Mouse (Mus musculus): Measurements from ENCODE around the gene Sqor.

The Sqor gene

DNA sequence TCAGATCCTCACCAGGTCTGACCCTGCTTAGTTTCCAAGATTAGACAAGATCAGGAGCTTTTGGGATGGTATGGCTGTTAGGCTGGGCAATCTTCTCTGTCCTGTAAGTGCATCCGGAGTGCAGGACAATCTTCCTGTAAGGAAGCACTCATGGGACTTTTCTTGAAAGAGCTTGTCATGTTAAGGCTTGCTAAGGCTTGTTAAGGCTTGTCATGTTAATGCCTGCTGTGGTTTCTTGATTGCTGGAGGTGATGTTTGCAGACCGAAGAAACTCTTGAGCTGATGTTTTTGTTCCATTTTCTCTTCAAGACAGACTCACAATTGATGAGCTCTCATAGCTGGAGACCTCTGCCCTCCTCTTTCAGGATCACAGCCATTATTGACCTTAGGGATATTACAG, 21.1 kb downstream of the Sqor start:
- no peak for DNase-seq

DNA sequence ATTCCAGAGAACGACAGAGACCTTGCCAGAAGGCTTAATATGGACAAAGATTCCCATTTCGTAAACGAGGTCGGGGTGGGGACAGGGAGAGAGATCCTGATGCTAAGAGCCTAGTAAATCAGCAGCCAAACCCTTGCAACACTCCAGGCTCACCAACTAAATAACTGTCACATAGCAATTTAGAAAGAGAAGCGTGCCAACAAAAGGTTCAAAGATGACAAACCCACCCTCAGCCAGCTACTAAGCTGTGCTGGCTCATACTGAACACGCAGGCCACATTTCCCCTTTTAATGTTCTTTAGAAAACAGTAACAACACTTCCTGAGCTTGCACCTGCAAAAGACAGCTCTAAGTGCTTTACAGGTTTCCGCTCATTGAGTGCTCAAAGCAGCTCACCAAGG, 24.3 kb downstream of the Sqor start:
- DNase-seq = no peak

DNA sequence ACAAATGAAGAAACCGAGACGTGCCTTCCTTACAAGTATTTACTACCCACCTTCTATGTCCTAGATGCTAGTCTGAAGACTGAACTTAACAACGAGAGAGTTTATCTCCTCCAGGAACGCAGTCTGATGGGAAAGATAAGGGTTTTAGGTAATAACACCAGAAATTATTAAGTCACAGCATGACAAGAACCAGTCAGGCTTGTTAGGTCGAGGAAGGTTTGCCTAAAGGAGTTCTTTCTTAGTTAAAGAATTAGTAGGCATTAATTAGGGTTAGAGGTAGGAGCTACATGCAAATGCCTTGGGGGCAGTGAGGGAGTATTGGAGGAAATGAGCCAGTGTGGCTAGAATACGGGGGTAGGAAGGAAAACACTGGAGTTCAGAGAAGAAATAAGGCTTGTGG, 24.7 kb downstream of the Sqor start:
- DNase-seq = no peak

DNA sequence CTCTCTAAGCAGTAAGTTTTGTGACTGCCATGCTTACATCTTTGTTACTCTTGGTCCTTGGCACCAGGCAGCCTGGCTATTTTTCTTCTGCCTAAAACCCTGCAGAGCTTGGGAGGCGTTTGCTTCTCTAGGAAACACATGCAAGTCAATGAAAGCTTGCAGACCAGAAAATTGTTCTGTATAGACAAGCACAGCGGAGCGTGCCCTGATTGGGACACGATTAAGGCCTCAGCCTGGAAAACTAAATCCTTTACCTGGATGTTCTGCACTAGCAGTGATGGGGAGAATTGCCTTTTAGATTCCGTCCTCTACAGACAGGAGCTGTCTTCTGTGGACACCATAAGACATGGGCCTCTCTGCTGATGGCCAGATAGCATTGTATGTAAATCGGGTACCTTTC, 39.4 kb downstream of the Sqor start:
- no peak for DNase-seq

DNA sequence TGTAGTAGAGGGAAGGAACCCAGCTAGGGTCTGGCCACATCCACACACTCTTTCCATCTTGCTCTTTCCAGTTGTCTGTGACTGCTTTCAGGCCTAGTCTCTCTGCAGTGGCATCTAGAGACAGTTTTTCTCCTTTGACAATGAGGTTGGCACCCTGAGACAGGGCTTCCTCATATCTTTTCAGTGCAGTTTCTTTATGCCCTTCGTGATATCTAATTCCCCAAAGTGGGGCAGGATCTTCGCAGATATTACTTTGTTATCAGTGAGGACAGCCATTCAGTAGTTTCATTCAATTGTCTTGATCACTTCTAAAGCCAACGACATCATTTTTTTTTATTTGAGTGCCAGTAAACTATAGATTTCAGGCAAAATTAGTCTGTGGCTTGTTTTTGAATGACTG, 41.0 kb downstream of the Sqor start:
- DNase-seq = no peak

DNA sequence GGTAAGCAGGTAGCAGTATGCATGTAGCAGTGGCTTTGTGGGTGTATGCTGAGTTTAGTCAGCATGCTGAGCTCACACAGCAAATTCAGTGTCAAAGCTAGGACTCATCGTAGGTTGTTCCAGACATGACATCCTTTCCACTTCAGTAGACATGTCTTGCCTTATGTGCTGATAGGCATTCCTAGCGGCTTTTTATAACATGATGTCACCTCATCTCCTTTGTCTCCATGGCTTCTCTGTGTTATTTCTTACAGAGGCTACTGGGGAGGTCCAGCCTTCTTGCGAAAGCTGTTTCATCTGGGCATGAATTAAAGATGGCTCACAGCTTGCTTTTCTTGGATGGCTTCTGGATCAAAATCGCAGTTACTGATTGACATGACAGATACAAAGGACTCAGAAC, 44.0 kb downstream of the Sqor start:
- no peak for DNase-seq

DNA sequence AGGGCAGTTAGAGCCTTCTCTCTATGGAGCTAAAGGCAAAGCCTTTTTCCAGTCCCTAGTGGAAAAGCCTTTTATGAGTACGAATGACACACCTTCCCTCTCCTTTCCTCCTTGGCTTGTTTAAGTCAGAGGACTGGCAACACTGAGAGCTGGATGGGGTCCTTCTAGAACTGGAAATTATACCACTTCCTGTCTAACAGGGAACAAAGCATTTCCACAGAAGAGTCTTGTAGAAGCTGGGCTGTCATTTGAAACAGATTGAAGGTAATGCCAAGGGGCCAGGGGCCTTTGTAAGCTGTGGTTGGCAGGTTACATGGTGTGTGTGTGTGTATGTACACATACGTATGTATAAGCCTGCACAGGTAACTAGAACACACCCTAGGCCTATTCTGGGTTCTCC, 51.9 kb downstream of the Sqor start:
- no peak for DNase-seq

DNA sequence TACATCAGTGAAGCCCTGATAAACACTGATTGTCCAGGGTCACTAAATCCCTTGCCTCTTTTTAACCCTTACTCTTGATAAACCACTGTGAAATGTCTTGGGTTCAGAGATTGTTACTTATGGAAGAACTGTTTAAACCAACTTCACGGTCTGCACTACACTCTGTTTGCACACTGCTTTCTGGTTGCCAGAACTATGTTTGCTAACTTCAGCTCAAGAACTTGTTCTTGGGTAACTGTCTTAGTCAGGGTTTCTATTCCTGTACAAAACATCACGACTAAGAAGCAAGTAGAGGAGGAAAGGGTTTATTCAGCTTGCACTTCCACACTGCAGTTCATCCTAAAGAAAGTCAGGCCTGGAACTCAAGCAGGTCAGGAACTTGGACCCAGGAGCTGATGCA, 56.2 kb downstream of the Sqor start:
- no peak for DNase-seq

DNA sequence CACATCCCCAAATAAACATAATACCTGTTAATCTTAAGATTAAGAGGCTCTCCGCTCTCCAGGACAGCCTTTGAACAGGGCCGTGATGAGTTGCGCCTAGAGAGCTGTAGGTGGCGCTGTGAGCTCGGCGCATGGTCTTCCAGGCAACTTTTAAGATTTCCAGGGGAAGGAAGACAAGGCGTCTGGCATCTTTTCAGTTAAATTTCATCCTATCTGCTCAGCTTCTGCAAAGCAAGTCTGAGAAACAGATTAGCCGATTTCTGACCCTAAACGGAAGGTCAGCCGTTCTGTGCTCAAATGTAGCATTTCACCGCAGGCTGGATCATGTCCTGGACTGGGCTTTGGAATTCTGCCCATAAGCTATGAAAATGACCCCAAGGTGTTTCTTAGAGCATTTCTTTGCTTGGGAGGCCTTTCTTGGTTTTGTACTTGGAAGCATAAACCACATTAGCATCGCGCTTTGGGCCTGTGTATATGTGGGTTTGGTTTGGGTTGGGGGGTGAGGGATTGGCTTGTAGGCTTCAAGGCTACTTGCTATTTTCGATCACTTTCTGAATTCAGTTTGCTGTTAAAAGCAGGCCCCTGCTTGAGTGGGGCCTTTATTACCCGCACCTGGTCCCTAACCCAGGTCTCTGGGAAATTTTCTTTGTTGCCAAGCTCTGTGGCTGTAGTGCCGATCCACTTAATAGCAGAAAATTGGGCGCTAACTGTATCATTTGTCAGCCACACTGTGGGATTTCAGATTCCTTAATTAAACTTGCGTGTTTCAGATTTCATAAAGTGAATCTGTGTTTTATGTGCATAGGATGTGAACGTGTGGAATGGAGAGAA, 60.6 kb downstream of the Sqor start:
- DNase-seq = peak; percentile 76

DNA sequence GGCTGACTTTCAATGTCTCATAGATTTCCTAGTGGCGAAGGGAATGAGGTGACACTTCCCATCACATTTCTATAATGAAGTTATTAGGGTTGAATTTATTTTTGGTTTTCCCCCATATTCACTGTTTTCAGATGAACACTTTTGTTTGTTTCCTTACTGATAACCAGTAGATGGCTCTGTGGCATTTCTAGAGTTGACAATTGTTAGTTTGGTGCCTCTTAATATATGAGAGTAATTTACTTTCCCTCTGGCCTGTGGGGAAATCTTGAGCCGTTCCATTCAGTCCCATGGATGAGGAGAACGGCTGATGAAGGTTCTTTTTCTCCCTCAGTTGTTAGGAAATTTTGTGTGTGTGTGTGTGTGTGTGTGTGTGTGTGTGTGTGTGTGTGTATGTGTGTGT, 61.3 kb downstream of the Sqor start:
- peak; percentile 13 for DNase-seq

DNA sequence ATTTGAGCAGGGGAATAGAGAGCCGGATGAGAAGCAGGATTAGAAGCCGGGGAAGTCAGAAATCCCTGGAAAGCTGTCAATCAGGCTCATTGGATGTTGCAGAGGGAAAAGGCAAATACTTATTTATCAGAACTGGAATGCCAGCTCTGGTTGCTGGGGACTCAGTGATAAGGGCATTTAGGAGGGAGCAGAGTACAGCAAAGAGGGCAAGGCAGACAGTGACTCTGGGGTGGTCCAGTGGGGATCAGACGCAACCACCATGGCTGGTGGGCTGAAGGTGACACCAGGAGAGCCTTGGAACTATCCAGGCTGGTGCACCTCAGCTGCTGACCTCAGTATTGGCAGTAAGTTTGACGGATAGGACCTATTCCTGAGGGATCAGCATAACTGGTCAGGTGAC, 89.6 kb downstream of the Sqor start:
- DNase-seq = no peak

DNA sequence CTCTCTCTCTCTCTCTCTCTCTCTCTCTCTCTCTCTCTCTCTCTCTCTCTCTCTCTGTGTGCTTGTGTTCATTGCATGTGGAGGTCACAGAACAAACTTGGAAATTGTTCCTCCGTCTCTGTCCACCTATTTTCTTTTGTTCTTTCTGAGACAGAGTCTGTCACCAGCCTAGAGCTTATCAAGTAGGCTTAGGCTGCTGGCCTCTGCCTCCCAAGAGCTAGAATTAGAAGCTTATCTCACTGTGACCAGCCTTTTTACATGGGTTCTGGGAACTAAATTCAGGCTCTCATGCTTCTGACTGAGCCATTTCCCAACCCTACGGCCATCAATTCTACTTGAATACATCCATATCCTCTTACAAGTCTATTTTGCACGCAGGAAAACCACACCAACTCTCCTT, 90.3 kb downstream of the Sqor start:
- no peak for DNase-seq

Data from embryo, embryonic 11 days (tissue).